Mouse (Mus musculus): ENCODE measurements at regions not wholly inside any gene's neighbourhood (a gene's known extent, or its start where the extent isn't known, plus 50 kb on each side); places are given as distances from the start of the nearest gene placed in this dataset.

GRCm38 (mm10) chr14:62043117-62043422 lies 249.3 kb upstream of the Rnaseh2b start:
- TF ChIP-seq CTCF (IDR thresholded peaks at IDR 0.05; ENCODE audit: control insufficient read depth, insufficient read depth, insufficient read length) (no peak), USF1 (IDR thresholded peaks at IDR 0.05; ENCODE audit: low read depth) (no peak), MYOG (IDR thresholded peaks at IDR 0.05; ENCODE audit: control insufficient read depth, extremely low read depth, insufficient read length) (no peak), MAX (IDR thresholded peaks at IDR 0.05) (no peak), FOSL1 (IDR thresholded peaks at IDR 0.05; ENCODE audit: insufficient read depth, low read length, poor library complexity, severe bottlenecking) (no peak)

Measured in C2C12 (cell line).